Mouse (Mus musculus) ES-E14 (cell line): ENCODE results near the gene Phactr2. TPM values are rescaled to one million over a fixed set of nuclear protein-coding genes. Genes with fewer than 3 reads are reported as not detected.

Source experiments
- DNase-seq: peaks from one replicate; pipeline ENCODE4 v3.0.0-alpha.2; 2013; ENCODE audit warnings: low read depth, low spot score
- H3K27ac ChIP-seq: 2 replicates; pipeline ENCODE4 v1.5.1; 2012; ENCODE audit warnings: low read depth, mild to moderate bottlenecking, low read length, moderate library complexity, mixed read lengths; ENCODE audit not compliant: poor library complexity, insufficient read depth, severe bottlenecking
- H3K36me3 ChIP-seq: 2 replicates; pipeline ENCODE4 v1.6.1; 2012; ENCODE audit warnings: mild to moderate bottlenecking, low read length, moderate library complexity, mixed read lengths; ENCODE audit not compliant: control insufficient read depth, poor library complexity, insufficient read depth, severe bottlenecking
- H3K4me1 ChIP-seq, 2 experiments: fragments of 150-350 bp in 1 of 2; sonication (generic) in 1 of 2; 2 replicates each; pipeline ENCODE4 v1.6.1; 2012; ENCODE audit warnings: low read length in 2 of 2, mild to moderate bottlenecking in 1 of 2, mixed read lengths in 1 of 2; ENCODE audit not compliant: control insufficient read depth in 2 of 2, insufficient read depth in 2 of 2, poor library complexity in 1 of 2
- H3K4me3 ChIP-seq, 2 experiments: fragments of 150-350 bp in 1 of 2; sonication (generic) in 1 of 2; 2 replicates each; pipeline ENCODE4 v1.5.1; 2012; ENCODE audit warnings: low read length in 2 of 2, low read depth in 1 of 2, mild to moderate bottlenecking in 1 of 2, mixed read lengths in 1 of 2; ENCODE audit not compliant: insufficient read depth in 1 of 2, poor library complexity in 1 of 2, severe bottlenecking in 1 of 2
- H3K9ac ChIP-seq: 2 replicates; pipeline ENCODE4 v1.6.1; 2012; ENCODE audit warnings: low read depth, mild to moderate bottlenecking, low read length, mixed read lengths; ENCODE audit not compliant: poor library complexity, insufficient read depth, severe bottlenecking
- H3K9me3 ChIP-seq: fragments of 150-350 bp; sonication (generic); 2 replicates; pipeline ENCODE4 v1.6.1; 2012; ENCODE audit warnings: low read depth, mild to moderate bottlenecking, low read length; ENCODE audit not compliant: control insufficient read depth, insufficient read depth
- CHD2 ChIP-seq: IDR thresholded peaks from 2 replicates; pipeline ENCODE4 v1.6.1; 2014; ENCODE audit warnings: mild to moderate bottlenecking, low read depth, low read length, inconsistent platforms
- HCFC1 ChIP-seq: IDR thresholded peaks from 2 replicates; pipeline ENCODE4 v1.6.1; 2012; ENCODE audit warnings: low read length, inconsistent platforms, borderline replicate concordance; ENCODE audit not compliant: insufficient read depth
- MAFK ChIP-seq: IDR thresholded peaks from 2 replicates; pipeline ENCODE4 v1.6.1; 2014; ENCODE audit warnings: mild to moderate bottlenecking, low read depth, low read length, inconsistent platforms; ENCODE audit not compliant: insufficient read depth
- ZC3H11A ChIP-seq: IDR thresholded peaks from 2 replicates; pipeline ENCODE4 v1.6.1; 2012; ENCODE audit warnings: low read depth, mild to moderate bottlenecking, inconsistent platforms, low read length, borderline replicate concordance
- ZNF384 ChIP-seq: IDR thresholded peaks from 2 replicates; pipeline ENCODE4 v1.6.1; 2012; ENCODE audit warnings: low read depth, low read length, inconsistent platforms
- in situ Hi-C, 2 experiments: fragments of 600-800 bp; cut with MboI; formaldehyde crosslinking; loops; one replicate each; pipeline ENCODE4 v1.15.1; 2025; ENCODE audit warnings: low sequenced_read_pairs in 2 of 2, inconsistent platforms in 1 of 2; ENCODE audit not compliant: unreplicated experiment in 2 of 2
- total RNA-seq: library from RNA; depleted of rRNA; stranded (reverse); fragments of 300-350 nt; gene quantifications from 2 replicates; pipeline ENCODE4 v1.2.3, GENCODE M21; 2012

Phactr2 gene
- total RNA-seq, 1 experiment = 2.2 TPM

DNA sequence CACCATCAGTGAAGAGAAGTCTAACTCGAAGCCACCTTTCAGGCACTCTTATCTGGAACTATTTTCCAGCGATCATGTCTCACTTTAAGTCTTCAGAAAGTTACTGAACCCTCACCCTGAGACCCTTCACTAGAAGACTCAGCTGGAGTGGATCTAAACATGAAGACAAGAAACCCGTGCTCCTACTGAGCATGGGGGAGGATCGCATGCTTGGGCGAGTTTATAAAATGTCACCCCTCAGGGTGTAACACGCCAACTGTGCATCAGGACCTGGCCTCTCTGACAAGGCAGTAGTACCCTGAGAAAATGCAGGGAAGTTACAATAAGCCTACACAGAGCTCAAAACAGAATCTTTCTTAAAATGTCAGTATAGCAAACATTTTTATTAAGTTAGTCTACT, 161.6 kb downstream of the Phactr2 start:
- no peak for TF ChIP-seq MAFK
- no peak for TF ChIP-seq CHD2
- TF ChIP-seq HCFC1 = no peak
- TF ChIP-seq ZC3H11A = no peak
- TF ChIP-seq ZNF384 = no peak
- no peaks in the 10 kb centered on the region for H3K36me3 ChIP-seq
- H3K9ac ChIP-seq = no peak overlapping the region
- H3K27ac ChIP-seq = no peak overlapping the region
- no peak for DNase-seq
- no peak overlapping the region for H3K4me3 ChIP-seq
- H3K4me1 ChIP-seq = no peaks in the 10 kb centered on the region
- in situ Hi-C loops = no loop called here
- H3K9me3 ChIP-seq = no peaks in the 10 kb centered on the region

GRCm38 (mm10) chr10:13311612-13312011, 162.6 kb downstream of the Phactr2 start:
- no peak for TF ChIP-seq MAFK
- TF ChIP-seq CHD2 = no peak
- no peak for TF ChIP-seq ZNF384
- no peak for TF ChIP-seq ZC3H11A
- TF ChIP-seq HCFC1 = no peak
- in situ Hi-C loops = no loop called here
- Histone ChIP-seq H3K9ac (no peak overlapping the region), H3K4me1 (no peaks in the 10 kb centered on the region), H3K9me3 (no peaks in the 10 kb centered on the region), H3K27ac (no peak overlapping the region), H3K4me3 (no peak overlapping the region), H3K36me3 (no peaks in the 10 kb centered on the region)
- DNase-seq = no peak

- H3K4me3 ChIP-seq = no peak overlapping the region
- no peaks in the 10 kb centered on the region for H3K4me1 ChIP-seq
- TF ChIP-seq MAFK (no peak), CHD2 (no peak), HCFC1 (no peak), ZNF384 (no peak), ZC3H11A (no peak)
- no peak overlapping the region for H3K27ac ChIP-seq
- no peak overlapping the region for H3K9ac ChIP-seq
- H3K36me3 ChIP-seq = no peaks in the 10 kb centered on the region
- DNase-seq = no peak
- in situ Hi-C loops = no loop called here
- H3K9me3 ChIP-seq = no peaks in the 10 kb centered on the region
Measured at GRCm38 (mm10) chr10:13310075-13310474, 164.1 kb downstream of the Phactr2 start.

DNA sequence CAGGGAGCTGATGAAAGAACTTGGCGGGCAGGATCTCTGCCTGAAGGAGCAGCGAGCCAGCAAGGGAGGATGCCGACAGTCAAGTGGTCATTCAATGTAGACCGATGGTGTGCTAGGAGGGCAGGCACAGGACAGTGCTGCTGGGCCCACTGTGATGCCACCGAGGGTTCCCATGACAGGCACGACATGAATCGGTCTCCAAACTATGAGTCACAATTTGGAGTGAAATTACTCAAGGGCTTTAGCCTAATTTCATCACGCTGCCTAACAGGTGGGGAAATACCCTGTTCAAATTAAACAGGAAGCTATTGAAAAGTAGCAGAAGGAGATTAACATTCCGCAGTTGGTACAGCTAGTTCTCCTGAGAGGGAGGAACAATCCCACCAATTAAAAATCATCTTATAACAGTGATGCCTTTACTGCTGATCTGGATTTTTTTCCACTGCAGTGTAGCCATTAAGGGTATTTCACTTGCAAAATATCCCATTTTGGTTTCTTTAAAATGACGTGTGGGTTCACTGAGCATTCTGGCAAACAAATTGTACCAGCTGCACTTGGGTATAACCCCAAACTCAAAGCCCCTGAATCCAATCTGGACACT, 169.5 kb downstream of the Phactr2 start:
- TF ChIP-seq ZC3H11A (no peak), CHD2 (no peak), MAFK (no peak), ZNF384 (no peak), HCFC1 (no peak)
- no peaks in the 10 kb centered on the region for H3K9me3 ChIP-seq
- in situ Hi-C loops = no loop called here
- no peak overlapping the region for H3K27ac ChIP-seq
- no peaks in the 10 kb centered on the region for H3K4me1 ChIP-seq
- no peak for DNase-seq
- no peak overlapping the region for H3K4me3 ChIP-seq
- no peaks in the 10 kb centered on the region for H3K36me3 ChIP-seq
- no peak overlapping the region for H3K9ac ChIP-seq
